Mouse (Mus musculus) myocyte (in vitro differentiated cells): Measurements from ENCODE around the gene Tnrc6a. TPM values are rescaled to one million over a fixed set of nuclear protein-coding genes. Genes with fewer than 3 reads are reported as not detected.
A peak's percentile ranks its signal among the peaks of the same experiment; 100 is the strongest.

ENCODE experiments used
- H3K27me3 ChIP-seq: one replicate; pipeline ENCODE4 v1.6.1; 2011; ENCODE audit not compliant: control insufficient read depth, insufficient read depth, insufficient read length
- H3K36me3 ChIP-seq: one replicate; pipeline ENCODE4 v1.6.1; 2011; ENCODE audit not compliant: control insufficient read depth, insufficient read depth
- H3K4me2 ChIP-seq: one replicate; pipeline ENCODE4 v1.6.1; 2011; ENCODE audit warnings: low read depth, control low read depth
- H3K4me3 ChIP-seq: one replicate; pipeline ENCODE4 v1.5.1; 2011; ENCODE audit warnings: mild to moderate bottlenecking, control low read depth, moderate library complexity
- H3K79me2 ChIP-seq: one replicate; pipeline ENCODE4 v1.6.1; 2011; ENCODE audit not compliant: control insufficient read depth, insufficient read depth
- H3ac ChIP-seq: one replicate; pipeline ENCODE4 v1.6.1; 2011; ENCODE audit not compliant: control insufficient read depth, insufficient read length
- CEBPB ChIP-seq: IDR thresholded peaks from 2 replicates; pipeline ENCODE4 v1.6.1; 2011; ENCODE audit warnings: mild to moderate bottlenecking, moderate library complexity; ENCODE audit not compliant: poor library complexity, insufficient read depth, severe bottlenecking
- E2F4 ChIP-seq: IDR thresholded peaks from one replicate; pipeline ENCODE4 v1.6.1; 2011; ENCODE audit warnings: mild to moderate bottlenecking, control low read depth, moderate library complexity; ENCODE audit not compliant: insufficient read depth
- MAX ChIP-seq: IDR thresholded peaks from one replicate; pipeline ENCODE4 v1.6.1; 2011; ENCODE audit warnings: low read depth, mild to moderate bottlenecking, control low read depth
- MYOD1 ChIP-seq, 3 experiments: IDR thresholded peaks; one replicate each; pipeline ENCODE4 v1.6.1; 2011; ENCODE audit warnings: control low read depth in 2 of 3, low read depth in 2 of 3, mild to moderate bottlenecking in 2 of 3, moderate library complexity in 1 of 3; ENCODE audit not compliant: insufficient read length in 2 of 3, control insufficient read depth in 1 of 3
- MYOG ChIP-seq, 3 experiments: IDR thresholded peaks; one replicate each; pipeline ENCODE4 v1.6.1; 2011; ENCODE audit warnings: control low read depth in 2 of 3, low read depth in 2 of 3, mild to moderate bottlenecking in 2 of 3; ENCODE audit not compliant: insufficient read length in 2 of 3, control insufficient read depth in 1 of 3, insufficient read depth in 1 of 3
- POLR2A ChIP-seq: IDR thresholded peaks from one replicate; pipeline ENCODE4 v1.6.1; 2011; ENCODE audit warnings: low read depth, mild to moderate bottlenecking, control low read depth, moderate library complexity; ENCODE audit not compliant: insufficient read length
- POLR2AphosphoS2 ChIP-seq: IDR thresholded peaks from one replicate; pipeline ENCODE4 v1.6.1; 2011; ENCODE audit warnings: low read depth, control low read depth; ENCODE audit not compliant: insufficient read length
- REST ChIP-seq: IDR thresholded peaks from one replicate; pipeline ENCODE4 v1.6.1; 2011; ENCODE audit warnings: mild to moderate bottlenecking, control low read depth, moderate library complexity; ENCODE audit not compliant: insufficient read depth, insufficient read length
- SRF ChIP-seq: IDR thresholded peaks from one replicate; pipeline ENCODE4 v1.6.1; 2011; ENCODE audit warnings: low read depth; ENCODE audit not compliant: control insufficient read depth, insufficient read length
- TCF12 ChIP-seq: IDR thresholded peaks from one replicate; pipeline ENCODE4 v1.6.1; 2011; ENCODE audit warnings: mild to moderate bottlenecking, control low read depth; ENCODE audit not compliant: poor library complexity, insufficient read depth, severe bottlenecking
- TCF3 ChIP-seq: IDR thresholded peaks from one replicate; pipeline ENCODE4 v1.6.1; 2011; ENCODE audit warnings: low read depth, control low read depth; ENCODE audit not compliant: insufficient read length
- USF1 ChIP-seq: IDR thresholded peaks from one replicate; pipeline ENCODE4 v1.6.1; 2011; ENCODE audit warnings: low read depth, mild to moderate bottlenecking, control low read depth, moderate library complexity
- polyA plus RNA-seq: library from polyadenylated mRNA; unstranded; fragments of >200 nt; fragmentation: generic; extraction: Trizol; gene quantifications from one replicate; pipeline ENCODE4 v1.2.1, GENCODE M21; 2012; ENCODE audit warnings: missing spikeins

Gene Tnrc6a
- polyA plus RNA-seq, result 8.6 TPM

DNA sequence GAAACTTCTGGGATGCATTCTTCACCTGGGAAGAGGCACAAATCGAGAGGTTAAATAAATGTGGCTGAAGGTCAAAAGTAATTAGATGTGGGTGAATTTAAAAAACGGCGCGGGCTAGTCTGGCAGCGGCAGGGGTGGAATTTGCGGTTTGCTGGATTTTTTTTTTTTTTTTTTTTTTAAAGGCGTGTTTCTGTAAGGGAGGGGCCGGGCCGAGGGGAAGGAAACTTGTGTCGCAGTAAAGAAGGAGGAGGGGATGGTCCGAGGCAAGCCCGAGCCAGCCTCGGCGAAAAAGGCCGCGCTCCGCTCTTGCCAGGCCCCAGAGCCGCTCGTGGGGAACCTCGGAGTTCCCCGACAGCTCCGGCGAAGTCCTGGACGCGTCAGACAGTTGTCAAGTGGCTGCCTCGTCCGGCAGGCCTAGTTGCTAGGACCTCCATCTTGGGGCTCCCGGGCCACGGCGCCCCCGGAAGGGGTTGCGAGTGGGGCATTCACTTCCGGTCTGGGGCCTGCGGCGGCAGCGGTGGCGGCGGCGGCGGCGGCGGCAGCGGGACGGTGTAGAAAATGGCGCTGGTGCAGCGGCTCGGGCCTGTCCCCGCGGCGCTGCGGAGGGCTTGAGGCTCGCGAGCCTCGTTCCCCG, at the start of gene Tnrc6a:
Gene Tnrc6a (plus strand): TSS at position 221 of the 634 bp plus-strand sequence.
- Histone ChIP-seq H3K79me2 (peaks cover 45% of the 10 kb centered on the region), H3K4me3 (peak within 1 kb of the TSS; percentile 50), H3K27me3 (no peaks in the 10 kb centered on the region), H3K36me3 (peaks cover 11% of the 10 kb centered on the region), H3ac (peak within 1 kb of the TSS; percentile 70), H3K4me2 (peak within 1 kb of the TSS; percentile 92)
- TF ChIP-seq REST (no peak), USF1 (no peak), E2F4 (peak; percentile 72), SRF (no peak), MYOG (IDR thresholded peaks at IDR 0.05; ENCODE audit: control insufficient read depth in 1 of 3, insufficient read depth in 1 of 3, insufficient read length in 2 of 3, low read depth in 2 of 3) (no peak), TCF3 (no peak), CEBPB (no peak), POLR2A (peak; percentile 75), MYOD1 (IDR thresholded peaks at IDR 0.05; ENCODE audit: control insufficient read depth in 1 of 3, insufficient read length in 2 of 3, low read depth in 2 of 3) (no peak)

DNA sequence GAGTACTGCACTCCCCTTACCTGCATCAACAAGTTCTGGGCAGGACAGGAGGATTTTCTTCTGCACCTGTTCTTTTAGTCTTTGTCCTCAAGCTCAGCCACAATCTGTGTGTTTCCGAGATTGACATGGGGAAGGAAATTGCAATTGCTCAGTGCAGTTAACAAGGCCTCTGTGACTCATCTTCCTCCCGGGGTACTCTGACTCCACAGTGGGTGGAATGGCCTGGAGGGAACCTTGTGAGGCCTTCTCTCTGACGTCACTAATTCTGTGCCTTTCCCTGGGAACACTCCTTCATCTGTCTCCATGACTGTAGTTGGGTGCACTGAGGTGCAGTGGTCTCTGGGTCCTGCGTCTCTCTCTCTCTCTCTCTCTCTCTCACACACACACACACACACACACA, 41.4 kb upstream of the Tnrc6a start:
- no peak overlapping the region for H3K4me3 ChIP-seq
- no peaks in the 10 kb centered on the region for H3K36me3 ChIP-seq
- H3ac ChIP-seq, result no peak overlapping the region
- H3K79me2 ChIP-seq, result no peaks in the 10 kb centered on the region
- no peaks in the 10 kb centered on the region for H3K27me3 ChIP-seq
- no peak overlapping the region for H3K4me2 ChIP-seq
- no peak for TF ChIP-seq MAX

DNA sequence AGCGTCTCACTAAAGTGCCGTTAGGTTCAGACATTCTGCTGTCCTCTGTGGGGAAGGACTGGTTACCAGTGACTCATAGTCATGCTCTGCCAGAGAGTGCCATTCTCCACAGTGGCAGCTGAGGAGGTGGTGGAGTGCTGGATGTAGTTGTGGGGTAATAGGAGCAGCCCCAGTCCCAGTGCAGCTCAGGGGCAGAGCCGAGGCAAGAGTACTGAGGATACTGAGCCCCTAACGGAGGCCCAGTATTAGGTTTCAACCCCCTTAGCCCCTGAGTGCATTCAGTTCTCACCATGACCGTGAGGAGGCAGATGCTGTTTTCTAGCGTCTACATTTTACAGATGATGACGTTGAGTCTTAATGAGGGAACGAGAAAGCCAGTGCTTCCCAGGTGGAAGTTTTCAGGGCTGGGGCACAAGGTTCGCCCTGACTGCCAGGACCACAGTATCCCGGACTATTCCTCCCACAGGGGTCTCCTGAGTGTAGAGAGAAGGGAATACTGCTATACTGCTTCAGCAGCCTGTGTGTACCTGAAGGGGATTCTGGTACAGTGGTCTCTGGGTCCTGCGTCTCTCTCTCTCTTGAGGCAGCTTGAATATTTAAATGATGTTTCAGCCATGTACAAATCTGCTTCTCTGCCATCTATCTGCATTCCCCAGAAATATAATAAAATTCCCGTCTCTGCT, 40.1 kb upstream of the Tnrc6a start:
- no peak overlapping the region for H3K4me3 ChIP-seq
- H3K36me3 ChIP-seq, result no peaks in the 10 kb centered on the region
- peak overlapping the region; percentile 69 for H3K4me2 ChIP-seq
- H3ac ChIP-seq, result no peak overlapping the region
- TF ChIP-seq MYOG (IDR thresholded peaks at IDR 0.05; ENCODE audit: control insufficient read depth in 1 of 3, insufficient read depth in 1 of 3, insufficient read length in 2 of 3, low read depth in 2 of 3), result peak; percentile 18 to 65 (median 46)
- no peak for TF ChIP-seq REST
- TF ChIP-seq MYOD1 (IDR thresholded peaks at IDR 0.05; ENCODE audit: control insufficient read depth in 1 of 3, insufficient read length in 2 of 3, low read depth in 2 of 3), result peak in 2 of 3 experiments; percentile 62 to 89
- no peak for TF ChIP-seq TCF12
- no peaks in the 10 kb centered on the region for H3K79me2 ChIP-seq
- no peaks in the 10 kb centered on the region for H3K27me3 ChIP-seq

- Histone ChIP-seq H3K4me2 (peak overlapping the region; percentile 69), H3K36me3 (no peaks in the 10 kb centered on the region), H3K4me3 (no peak overlapping the region), H3ac (no peak overlapping the region), H3K79me2 (no peaks in the 10 kb centered on the region), H3K27me3 (no peaks in the 10 kb centered on the region)
- TF ChIP-seq E2F4 (no peak), TCF3 (no peak), MYOD1 (IDR thresholded peaks at IDR 0.05; ENCODE audit: control insufficient read depth in 1 of 3, insufficient read length in 2 of 3, low read depth in 2 of 3) (peak in 1 of 3 experiments; percentile 26), MYOG (IDR thresholded peaks at IDR 0.05; ENCODE audit: control insufficient read depth in 1 of 3, insufficient read depth in 1 of 3, insufficient read length in 2 of 3, low read depth in 2 of 3) (no peak), CEBPB (no peak), POLR2A (no peak)
Measured at GRCm38 (mm10) chr7:123084180-123084691, 39.4 kb upstream of the Tnrc6a start.

DNA sequence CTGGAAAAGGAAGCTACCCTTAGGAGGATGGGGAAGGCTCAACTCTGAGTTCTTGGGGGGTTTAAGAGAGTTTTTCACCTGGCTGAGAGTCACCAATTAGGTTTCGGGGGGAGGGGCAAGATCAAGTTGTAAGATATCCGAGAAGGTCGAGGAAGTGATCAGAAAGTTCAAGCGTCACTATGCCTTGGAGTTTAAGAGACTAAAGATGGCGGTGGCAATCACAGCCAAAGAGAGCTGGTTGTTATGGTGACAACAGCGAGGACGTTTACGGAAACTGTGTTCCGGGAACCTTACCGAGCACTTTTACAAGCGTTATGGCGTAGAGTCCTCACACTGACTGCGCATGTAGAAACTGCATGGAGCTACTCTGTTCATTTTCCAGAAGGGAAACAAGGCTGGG, 39.0 kb upstream of the Tnrc6a start:
- TF ChIP-seq MAX, result no peak
- no peak for TF ChIP-seq SRF
- no peak for TF ChIP-seq POLR2AphosphoS2
- TF ChIP-seq CEBPB, result no peak
- TF ChIP-seq E2F4, result no peak
- no peak for TF ChIP-seq USF1
- TF ChIP-seq MYOG (IDR thresholded peaks at IDR 0.05; ENCODE audit: control insufficient read depth in 1 of 3, insufficient read depth in 1 of 3, insufficient read length in 2 of 3, low read depth in 2 of 3), result no peak
- TF ChIP-seq TCF12, result no peak
- no peak for TF ChIP-seq MYOD1 (IDR thresholded peaks at IDR 0.05; ENCODE audit: control insufficient read depth in 1 of 3, insufficient read length in 2 of 3, low read depth in 2 of 3)
- no peak for TF ChIP-seq TCF3
- no peak for TF ChIP-seq POLR2A
- no peak for TF ChIP-seq REST
- Histone ChIP-seq H3K79me2 (no peaks in the 10 kb centered on the region), H3K4me3 (no peak overlapping the region)

More for the DNA sequence above, 39.0 kb upstream of the Tnrc6a start:
- H3K27me3 ChIP-seq, result no peaks in the 10 kb centered on the region
- H3ac ChIP-seq, result no peak overlapping the region
- no peaks in the 10 kb centered on the region for H3K36me3 ChIP-seq
- H3K4me2 ChIP-seq, result no peak overlapping the region
